Mouse (Mus musculus): Measurements from ENCODE around the gene Gls. TPM values are rescaled to one million over a fixed set of nuclear protein-coding genes. Genes with fewer than 3 reads are reported as not detected.
A peak's percentile ranks its signal among the peaks of the same experiment; 100 is the strongest.

Gene Gls
- polyA plus RNA-seq, 1 experiment: 89.5 TPM

- Histone ChIP-seq H3K4me3 (ENCODE audit: insufficient read depth, low read length) (peak within 1 kb of the TSS; percentile 73), H3K27ac (ENCODE audit: insufficient read depth, low read depth, low read length) (peak within 1 kb of the TSS; percentile 57), H3K4me1 (ENCODE audit: control insufficient read depth, insufficient read depth, low read length) (peaks cover 12% of the 10 kb centered on the region)
- TF ChIP-seq POLR2A (IDR thresholded peaks at IDR 0.05; ENCODE audit: borderline replicate concordance, low read depth, low read length): no peak
- no peak for TF ChIP-seq CTCF (IDR thresholded peaks at IDR 0.05; ENCODE audit: low read depth, low read length)
These were observed 114.0 kb downstream of the Gls start, which contains the start of gene Stat1 for GRCm38 (mm10) chr1:52118860-52119591. Gene Stat1, plus strand, starts transcription at chr1:52119440.

- no peak overlapping the region for H3K4me3 ChIP-seq (ENCODE audit: insufficient read depth, low read length)
- peaks cover 17% of the 10 kb centered on the region for H3K4me1 ChIP-seq (ENCODE audit: control insufficient read depth, insufficient read depth, low read length)
- no peak overlapping the region for H3K27ac ChIP-seq (ENCODE audit: insufficient read depth, low read depth, low read length)
- no peak for TF ChIP-seq POLR2A (IDR thresholded peaks at IDR 0.05; ENCODE audit: borderline replicate concordance, low read depth, low read length)
- TF ChIP-seq CTCF (IDR thresholded peaks at IDR 0.05; ENCODE audit: low read depth, low read length): no peak
These were observed 115.3 kb downstream of the Gls start for GRCm38 (mm10) chr1:52117777-52118176.

GRCm38 (mm10) chr1:52116441-52116840 lies 116.6 kb downstream of the Gls start:
- no peak overlapping the region for H3K27ac ChIP-seq (ENCODE audit: insufficient read depth, low read depth, low read length)
- no peak overlapping the region for H3K4me3 ChIP-seq (ENCODE audit: insufficient read depth, low read length)
- peaks cover 27% of the 10 kb centered on the region for H3K4me1 ChIP-seq (ENCODE audit: control insufficient read depth, insufficient read depth, low read length)
- TF ChIP-seq CTCF (IDR thresholded peaks at IDR 0.05; ENCODE audit: low read depth, low read length) (no peak), POLR2A (IDR thresholded peaks at IDR 0.05; ENCODE audit: borderline replicate concordance, low read depth, low read length) (no peak)

DNA sequence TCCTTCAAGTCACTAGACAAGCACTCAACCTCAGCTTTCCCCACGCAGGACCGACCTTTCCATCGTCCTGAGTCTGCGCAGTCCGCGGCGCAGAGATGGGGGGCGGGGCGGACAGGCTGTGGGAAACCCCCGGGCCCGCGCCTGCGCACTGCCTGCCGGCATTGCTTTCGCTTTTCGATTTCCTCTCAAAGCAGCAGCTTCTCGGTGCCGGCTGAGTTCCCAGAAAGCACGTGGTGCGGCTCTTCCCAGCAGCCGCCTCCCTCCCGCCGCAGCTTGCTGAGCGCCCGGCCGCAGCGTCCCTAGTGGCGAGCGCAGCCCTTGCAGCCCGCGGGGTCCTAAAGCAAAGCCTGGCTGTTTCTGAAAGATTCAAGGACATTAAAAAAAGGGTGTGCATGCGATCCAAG lies 119.4 kb downstream of the Gls start:
- TF ChIP-seq POLR2A (IDR thresholded peaks at IDR 0.05; ENCODE audit: borderline replicate concordance, low read depth, low read length) (no peak), CTCF (IDR thresholded peaks at IDR 0.05; ENCODE audit: low read depth, low read length) (peak; percentile 67)
- Histone ChIP-seq H3K4me3 (ENCODE audit: insufficient read depth, low read length) (peak overlapping the region; percentile 52), H3K27ac (ENCODE audit: insufficient read depth, low read depth, low read length) (peak overlapping the region; percentile 59), H3K4me1 (ENCODE audit: control insufficient read depth, insufficient read depth, low read length) (peaks cover 17% of the 10 kb centered on the region)

Other genes starting within 250 kb of the Gls start
- 5.4 and 6.4 TPM in 2 replicates for gene Stat4, start 246.1 kb downstream of the Gls start, polyA plus RNA-seq (2012; ENCODE audit: insufficient read depth, insufficient read length, missing spikeins)
- gene Stat1, start 113.8 kb downstream of the Gls start, polyA plus RNA-seq (2012; ENCODE audit: insufficient read depth, insufficient read length, missing spikeins): 127 and 140 TPM in 2 replicates